Mouse (Mus musculus): Measurements from ENCODE around the gene Mllt3.

The Mllt3 gene

GRCm38 (mm10) chr4:87963773-87964076, 69.4 kb downstream of the Mllt3 start:
- H3K9me3 ChIP-seq (ENCODE audit: low read length): no peaks in the 10 kb centered on the region
- H3K27me3 ChIP-seq (ENCODE audit: insufficient read depth, low read length): no peaks in the 10 kb centered on the region
- no peaks in the 10 kb centered on the region for H3K4me1 ChIP-seq (replicated peaks; ENCODE audit: low read depth, low read length)
- no peak for TF ChIP-seq NANOG (IDR thresholded peaks at IDR 0.05; ENCODE audit: borderline replicate concordance, low read length)
- no peak for TF ChIP-seq CTCF (conservative IDR thresholded peaks at IDR 0.05; ENCODE audit: low read length)
- TF ChIP-seq POU5F1 (IDR thresholded peaks at IDR 0.05; ENCODE audit: borderline replicate concordance, low read length): no peak
- H3K36me3 ChIP-seq (ENCODE audit: insufficient read depth, low read length): no peaks in the 10 kb centered on the region
- H3K4me3 ChIP-seq (replicated peaks; ENCODE audit: low read length): no peak overlapping the region

DNA sequence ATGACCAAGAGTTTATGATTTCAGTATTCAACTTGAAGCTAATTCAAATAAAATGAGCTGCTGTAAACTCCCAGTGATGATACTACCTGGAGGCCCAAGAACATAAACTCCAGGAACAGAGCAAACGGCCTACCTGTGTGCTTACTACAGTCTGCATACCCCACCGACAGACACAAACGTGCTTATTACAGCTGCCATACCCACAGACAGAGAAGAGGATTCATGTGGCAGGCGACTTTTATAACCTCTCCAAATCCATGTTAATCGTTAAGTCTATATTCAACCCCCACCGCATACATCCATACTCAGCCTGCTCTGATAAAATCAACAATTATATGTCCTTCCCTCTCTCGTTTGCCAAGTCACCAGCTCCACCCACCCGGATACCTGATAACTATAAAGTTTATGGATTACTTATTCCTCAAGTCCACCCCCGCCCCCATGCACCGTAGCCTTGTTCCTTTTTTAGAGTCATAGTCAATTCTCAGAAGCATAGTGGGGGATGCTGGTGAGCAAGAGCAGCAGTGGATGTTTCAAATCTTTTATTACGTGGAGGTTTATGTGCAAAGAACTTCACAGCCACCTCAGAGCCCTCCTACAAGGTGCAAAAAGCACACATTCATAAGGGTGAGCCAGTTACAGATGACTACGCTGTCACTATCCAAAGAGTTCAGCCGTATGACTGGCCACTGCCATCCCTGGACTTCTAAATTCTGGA, 70.0 kb downstream of the Mllt3 start:
- TF ChIP-seq NANOG (IDR thresholded peaks at IDR 0.05; ENCODE audit: borderline replicate concordance, low read length) (no peak), CTCF (conservative IDR thresholded peaks at IDR 0.05; ENCODE audit: low read length) (no peak), POU5F1 (IDR thresholded peaks at IDR 0.05; ENCODE audit: borderline replicate concordance, low read length) (no peak)
- Histone ChIP-seq H3K36me3 (ENCODE audit: insufficient read depth, low read length) (no peaks in the 10 kb centered on the region), H3K9me3 (ENCODE audit: low read length) (no peaks in the 10 kb centered on the region), H3K4me3 (replicated peaks; ENCODE audit: low read length) (no peak overlapping the region), H3K4me1 (replicated peaks; ENCODE audit: low read depth, low read length) (no peaks in the 10 kb centered on the region), H3K27me3 (ENCODE audit: insufficient read depth, low read length) (no peaks in the 10 kb centered on the region)

DNA sequence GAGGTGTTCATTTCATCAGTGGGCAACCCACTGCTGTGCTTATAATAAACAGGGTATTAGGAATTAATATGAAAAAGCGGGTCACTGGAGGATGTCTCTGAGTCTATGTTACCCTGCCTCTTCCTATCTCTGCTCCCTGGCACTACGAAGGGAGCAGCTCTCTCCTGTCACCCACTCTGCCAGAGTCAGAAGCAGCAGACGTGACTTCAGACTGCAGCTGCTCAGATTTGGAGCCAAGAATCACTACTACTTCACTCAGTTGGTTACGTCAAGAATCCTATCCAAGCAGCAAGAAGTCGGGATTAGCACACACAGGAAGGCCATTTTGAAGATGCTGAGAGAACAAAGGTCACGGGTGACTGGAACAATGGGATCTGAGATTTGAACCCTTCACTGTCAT, 71.3 kb downstream of the Mllt3 start:
- Histone ChIP-seq H3K27me3 (ENCODE audit: insufficient read depth, low read length) (no peaks in the 10 kb centered on the region), H3K4me3 (replicated peaks; ENCODE audit: low read length) (no peak overlapping the region), H3K36me3 (ENCODE audit: insufficient read depth, low read length) (no peaks in the 10 kb centered on the region), H3K9me3 (ENCODE audit: low read length) (no peaks in the 10 kb centered on the region), H3K4me1 (replicated peaks; ENCODE audit: low read depth, low read length) (no peaks in the 10 kb centered on the region)
- TF ChIP-seq NANOG (IDR thresholded peaks at IDR 0.05; ENCODE audit: borderline replicate concordance, low read length): no peak
- no peak for TF ChIP-seq POU5F1 (IDR thresholded peaks at IDR 0.05; ENCODE audit: borderline replicate concordance, low read length)
- no peak for TF ChIP-seq CTCF (conservative IDR thresholded peaks at IDR 0.05; ENCODE audit: low read length)

DNA sequence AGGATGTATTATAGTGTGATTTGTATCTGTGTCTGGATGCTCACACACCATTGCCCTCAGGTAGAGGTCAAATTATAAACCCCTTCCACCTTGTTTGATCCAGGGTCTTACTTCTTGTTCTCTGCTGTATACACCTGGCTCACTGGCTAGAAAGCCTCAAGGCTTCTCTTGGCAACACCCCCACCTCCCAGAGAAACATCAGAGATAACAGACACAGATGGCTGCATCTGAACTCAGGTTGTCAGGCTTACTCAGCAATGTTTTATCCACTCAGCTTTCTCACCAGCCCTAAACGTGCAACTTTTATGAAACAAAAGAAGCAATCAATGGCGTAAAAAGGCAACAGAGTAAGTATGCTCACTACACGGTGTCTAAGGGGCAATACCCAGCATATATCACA, 75.3 kb downstream of the Mllt3 start:
- TF ChIP-seq POU5F1 (IDR thresholded peaks at IDR 0.05; ENCODE audit: borderline replicate concordance, low read length) (no peak), NANOG (IDR thresholded peaks at IDR 0.05; ENCODE audit: borderline replicate concordance, low read length) (no peak), CTCF (conservative IDR thresholded peaks at IDR 0.05; ENCODE audit: low read length) (no peak)
- Histone ChIP-seq H3K36me3 (ENCODE audit: insufficient read depth, low read length) (no peaks in the 10 kb centered on the region), H3K9me3 (ENCODE audit: low read length) (no peaks in the 10 kb centered on the region), H3K27me3 (ENCODE audit: insufficient read depth, low read length) (no peaks in the 10 kb centered on the region), H3K4me3 (replicated peaks; ENCODE audit: low read length) (no peak overlapping the region), H3K4me1 (replicated peaks; ENCODE audit: low read depth, low read length) (no peaks in the 10 kb centered on the region)

GRCm38 (mm10) chr4:87957198-87957597, 76.0 kb downstream of the Mllt3 start:
- TF ChIP-seq POU5F1 (IDR thresholded peaks at IDR 0.05; ENCODE audit: borderline replicate concordance, low read length) (no peak), CTCF (conservative IDR thresholded peaks at IDR 0.05; ENCODE audit: low read length) (no peak), NANOG (IDR thresholded peaks at IDR 0.05; ENCODE audit: borderline replicate concordance, low read length) (no peak)
- H3K36me3 ChIP-seq (ENCODE audit: insufficient read depth, low read length): no peaks in the 10 kb centered on the region
- H3K4me1 ChIP-seq (replicated peaks; ENCODE audit: low read depth, low read length): no peaks in the 10 kb centered on the region
- no peaks in the 10 kb centered on the region for H3K9me3 ChIP-seq (ENCODE audit: low read length)
- no peak overlapping the region for H3K4me3 ChIP-seq (replicated peaks; ENCODE audit: low read length)
- H3K27me3 ChIP-seq (ENCODE audit: insufficient read depth, low read length): no peaks in the 10 kb centered on the region

DNA sequence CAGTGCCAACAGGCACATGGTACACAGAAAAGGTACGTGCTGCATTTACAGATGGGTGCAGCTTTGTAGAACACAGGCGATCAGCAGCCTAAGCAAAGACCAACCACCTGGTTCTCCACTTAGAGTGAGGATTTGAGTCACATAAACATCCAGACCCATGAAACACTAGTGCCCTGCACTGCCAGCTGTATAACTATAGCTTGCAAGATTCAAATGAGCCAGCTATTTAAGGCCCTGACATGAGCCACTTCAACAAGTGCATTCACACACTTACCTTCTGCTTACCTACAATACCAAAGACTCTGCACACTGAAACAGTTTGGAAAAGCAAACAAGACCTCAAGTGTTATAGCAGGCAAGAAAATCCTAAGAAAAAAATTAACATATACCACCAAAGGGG, 78.0 kb downstream of the Mllt3 start:
- Histone ChIP-seq H3K9me3 (ENCODE audit: low read length) (no peaks in the 10 kb centered on the region), H3K4me3 (replicated peaks; ENCODE audit: low read length) (no peak overlapping the region), H3K4me1 (replicated peaks; ENCODE audit: low read depth, low read length) (no peaks in the 10 kb centered on the region), H3K36me3 (ENCODE audit: insufficient read depth, low read length) (no peaks in the 10 kb centered on the region), H3K27me3 (ENCODE audit: insufficient read depth, low read length) (no peaks in the 10 kb centered on the region)
- no peak for TF ChIP-seq CTCF (conservative IDR thresholded peaks at IDR 0.05; ENCODE audit: low read length)
- TF ChIP-seq NANOG (IDR thresholded peaks at IDR 0.05; ENCODE audit: borderline replicate concordance, low read length): no peak
- no peak for TF ChIP-seq POU5F1 (IDR thresholded peaks at IDR 0.05; ENCODE audit: borderline replicate concordance, low read length)

DNA sequence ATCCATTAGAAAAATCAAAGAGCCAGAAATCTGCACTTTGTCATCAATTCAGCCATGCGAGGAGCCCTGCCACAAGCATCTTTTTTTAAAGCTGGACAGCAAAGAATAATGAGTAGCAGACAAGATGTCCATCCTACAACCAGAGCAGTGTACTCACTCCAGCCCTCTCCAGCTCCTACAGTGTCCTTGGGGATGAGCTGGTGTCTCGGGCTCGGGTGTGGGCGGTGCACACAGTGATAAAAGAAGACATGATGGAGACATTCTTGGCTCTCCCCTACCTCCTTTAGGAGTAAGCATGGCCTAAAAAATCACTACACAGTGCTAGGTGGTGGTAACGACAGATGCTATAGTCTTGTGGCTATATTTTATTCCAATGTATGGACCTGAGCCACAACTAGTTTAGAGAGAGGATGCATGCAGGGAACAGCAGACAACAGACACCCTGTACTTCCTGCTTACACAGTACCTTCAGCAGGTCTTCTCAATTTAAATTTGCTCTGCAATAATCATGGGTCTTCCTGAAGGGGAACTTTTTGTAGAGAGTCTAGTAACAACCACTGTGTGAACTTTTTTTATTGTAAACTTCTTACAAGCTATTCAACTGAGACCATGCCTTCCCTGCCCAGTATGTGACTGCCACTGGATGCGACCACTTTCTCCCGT, 78.6 kb downstream of the Mllt3 start:
- Histone ChIP-seq H3K36me3 (ENCODE audit: insufficient read depth, low read length) (no peaks in the 10 kb centered on the region), H3K4me3 (replicated peaks; ENCODE audit: low read length) (no peak overlapping the region), H3K9me3 (ENCODE audit: low read length) (no peaks in the 10 kb centered on the region), H3K4me1 (replicated peaks; ENCODE audit: low read depth, low read length) (no peaks in the 10 kb centered on the region), H3K27me3 (ENCODE audit: insufficient read depth, low read length) (no peaks in the 10 kb centered on the region)
- no peak for TF ChIP-seq CTCF (conservative IDR thresholded peaks at IDR 0.05; ENCODE audit: low read length)
- no peak for TF ChIP-seq NANOG (IDR thresholded peaks at IDR 0.05; ENCODE audit: borderline replicate concordance, low read length)
- no peak for TF ChIP-seq POU5F1 (IDR thresholded peaks at IDR 0.05; ENCODE audit: borderline replicate concordance, low read length)

- no peaks in the 10 kb centered on the region for H3K9me3 ChIP-seq (ENCODE audit: low read length)
- H3K4me3 ChIP-seq (replicated peaks; ENCODE audit: low read length): no peak overlapping the region
- H3K4me1 ChIP-seq (replicated peaks; ENCODE audit: low read depth, low read length): no peaks in the 10 kb centered on the region
- TF ChIP-seq CTCF (conservative IDR thresholded peaks at IDR 0.05; ENCODE audit: low read length) (no peak), POU5F1 (IDR thresholded peaks at IDR 0.05; ENCODE audit: borderline replicate concordance, low read length) (no peak), NANOG (IDR thresholded peaks at IDR 0.05; ENCODE audit: borderline replicate concordance, low read length) (no peak)
- no peaks in the 10 kb centered on the region for H3K36me3 ChIP-seq (ENCODE audit: insufficient read depth, low read length)
- H3K27me3 ChIP-seq (ENCODE audit: insufficient read depth, low read length): no peaks in the 10 kb centered on the region
Observed at GRCm38 (mm10) chr4:87953736-87954135, 79.4 kb downstream of the Mllt3 start.
